Mouse (Mus musculus): ENCODE results near the gene S100z. TPM values are rescaled to one million over a fixed set of nuclear protein-coding genes. Genes with fewer than 3 reads are reported as not detected.

Gene S100z
- polyA plus RNA-seq (2015; fragmentation: Nextera tagmentation; extraction: Ambion mirVana): not detected in 2 replicates

- H3K9ac ChIP-seq: no peak within 1 kb of the TSS
- WGBS: 92% methylated on average over 21 of the region's 21 CpGs
- ATAC-seq (replicated peaks): no peak
Measured at GRCm38 (mm10) chr13:95478671-95479413, at the start of gene S100z. Gene S100z (minus strand): TSS chr13:95478721.

GRCm38 (mm10) chr13:95524674-95525491 is 46.4 kb upstream of the S100z start, which contains the start of gene F2rl1:
Gene F2rl1 (minus strand): TSS chr13:95525227.
- under 1% methylated on average over 54 of the region's 54 CpGs for WGBS
- ATAC-seq (replicated peaks): peak; percentile 64
- peak within 1 kb of the TSS; percentile 55 for H3K4me2 ChIP-seq
- peaks cover 43% of the 10 kb centered on the region for H3K27me3 ChIP-seq (replicated peaks)
- H3K9me3 ChIP-seq: no peaks in the 10 kb centered on the region
- H3K4me3 ChIP-seq: peak within 1 kb of the TSS; percentile 32
- H3K36me3 ChIP-seq (replicated peaks): no peaks in the 10 kb centered on the region
- H3K4me1 ChIP-seq: peaks cover 14% of the 10 kb centered on the region
- peak within 1 kb of the TSS; percentile 4; the same call in 1 of the 2 replicates for H3K9ac ChIP-seq
- no peak within 1 kb of the TSS for H3K27ac ChIP-seq

More at GRCm38 (mm10) chr13:95478671-95479413, at the start of gene S100z:
- Histone ChIP-seq H3K27ac (no peak within 1 kb of the TSS), H3K36me3 (replicated peaks) (no peaks in the 10 kb centered on the region), H3K9me3 (no peaks in the 10 kb centered on the region), H3K4me1 (no peaks in the 10 kb centered on the region), H3K4me2 (no peak within 1 kb of the TSS), H3K27me3 (replicated peaks) (no peaks in the 10 kb centered on the region), H3K4me3 (no peak within 1 kb of the TSS)

GRCm38 (mm10) chr13:95524424-95524673 is 45.8 kb upstream of the S100z start:
- 1% methylated on average over 13 of the region's 13 CpGs for WGBS
- H3K36me3 ChIP-seq (replicated peaks): no peaks in the 10 kb centered on the region
- H3K27me3 ChIP-seq (replicated peaks): peaks cover 43% of the 10 kb centered on the region
- peaks cover 14% of the 10 kb centered on the region for H3K4me1 ChIP-seq
- H3K9me3 ChIP-seq: no peaks in the 10 kb centered on the region
- 0 out of 2 replicates have a peak, but pooled peaks have one; percentile 17 for ATAC-seq (replicated peaks)
- H3K4me2 ChIP-seq: peak overlapping the region; percentile 55
- no peak overlapping the region for H3K27ac ChIP-seq
- H3K9ac ChIP-seq: no peak overlapping the region
- H3K4me3 ChIP-seq: peak overlapping the region; percentile 32

GRCm38 (mm10) chr13:95523659-95524423 is 45.3 kb upstream of the S100z start:
- H3K9ac ChIP-seq: no peak overlapping the region

GRCm38 (mm10) chr13:95522176-95522575 is 43.7 kb upstream of the S100z start:
- Histone ChIP-seq H3K4me1 (peaks cover 14% of the 10 kb centered on the region), H3K27ac (no peak overlapping the region), H3K27me3 (replicated peaks) (peaks cover 39% of the 10 kb centered on the region), H3K4me2 (no peak overlapping the region), H3K9me3 (no peaks in the 10 kb centered on the region), H3K36me3 (replicated peaks) (no peaks in the 10 kb centered on the region), H3K4me3 (no peak overlapping the region), H3K9ac (no peak overlapping the region)
- ATAC-seq (replicated peaks): no peak
- 94% methylated on average over 10 of the region's 10 CpGs for WGBS

More at GRCm38 (mm10) chr13:95523659-95524423, 45.3 kb upstream of the S100z start:
- peaks cover 43% of the 10 kb centered on the region for H3K27me3 ChIP-seq (replicated peaks)
- no peaks in the 10 kb centered on the region for H3K9me3 ChIP-seq
- peak overlapping the region; percentile 32 for H3K4me3 ChIP-seq
- peaks cover 14% of the 10 kb centered on the region for H3K4me1 ChIP-seq
- no peak for ATAC-seq (replicated peaks)
- no peak overlapping the region for H3K27ac ChIP-seq
- no peaks in the 10 kb centered on the region for H3K36me3 ChIP-seq (replicated peaks)
- WGBS: 4% methylated on average over 29 of the region's 29 CpGs
- H3K4me2 ChIP-seq: peak overlapping the region; percentile 55

- H3K9me3 ChIP-seq: no peaks in the 10 kb centered on the region
- peaks cover 14% of the 10 kb centered on the region for H3K4me1 ChIP-seq
- ATAC-seq (replicated peaks): no peak
- no peak overlapping the region for H3K27ac ChIP-seq
- H3K36me3 ChIP-seq (replicated peaks): no peaks in the 10 kb centered on the region
- no peak overlapping the region for H3K4me3 ChIP-seq
- WGBS: 87% methylated on average over 6 of the region's 6 CpGs
- H3K27me3 ChIP-seq (replicated peaks): peaks cover 28% of the 10 kb centered on the region
- H3K9ac ChIP-seq: no peak overlapping the region
- no peak overlapping the region for H3K4me2 ChIP-seq
Measured at GRCm38 (mm10) chr13:95521029-95521428, 42.5 kb upstream of the S100z start.

- no peaks in the 10 kb centered on the region for H3K27me3 ChIP-seq (replicated peaks)
- no peak overlapping the region for H3K4me2 ChIP-seq
- H3K27ac ChIP-seq: no peak overlapping the region
- H3K4me3 ChIP-seq: no peak overlapping the region
- H3K36me3 ChIP-seq (replicated peaks): no peaks in the 10 kb centered on the region
- 77% methylated on average over 4 of the region's 4 CpGs for WGBS
- H3K4me1 ChIP-seq: no peaks in the 10 kb centered on the region
- no peak overlapping the region for H3K9ac ChIP-seq
- ATAC-seq (replicated peaks): no peak
- no peaks in the 10 kb centered on the region for H3K9me3 ChIP-seq
Measured at GRCm38 (mm10) chr13:95514756-95515155, 36.2 kb upstream of the S100z start.

- Histone ChIP-seq H3K4me3 (no peak overlapping the region), H3K4me2 (no peak overlapping the region), H3K27me3 (replicated peaks) (no peaks in the 10 kb centered on the region), H3K27ac (no peak overlapping the region), H3K9me3 (no peaks in the 10 kb centered on the region), H3K4me1 (no peaks in the 10 kb centered on the region), H3K9ac (no peak overlapping the region), H3K36me3 (replicated peaks) (no peaks in the 10 kb centered on the region)
- ATAC-seq (replicated peaks): no peak
- WGBS: 90% methylated on average over 5 of the region's 5 CpGs
Measured at GRCm38 (mm10) chr13:95510054-95510453, 31.5 kb upstream of the S100z start.

- no peak overlapping the region for H3K27ac ChIP-seq
- H3K4me2 ChIP-seq: no peak overlapping the region
- H3K9me3 ChIP-seq: no peaks in the 10 kb centered on the region
- 80% methylated on average over 8 of the region's 8 CpGs for WGBS
- no peaks in the 10 kb centered on the region for H3K4me1 ChIP-seq
- no peak for ATAC-seq (replicated peaks)
- H3K36me3 ChIP-seq (replicated peaks): no peaks in the 10 kb centered on the region
- H3K9ac ChIP-seq: no peak overlapping the region
- H3K4me3 ChIP-seq: no peak overlapping the region
- H3K27me3 ChIP-seq (replicated peaks): no peaks in the 10 kb centered on the region
Measured at GRCm38 (mm10) chr13:95503279-95503917, 24.9 kb upstream of the S100z start.

- no peak for ATAC-seq (replicated peaks)
- Histone ChIP-seq H3K9ac (no peak overlapping the region), H3K4me1 (no peaks in the 10 kb centered on the region), H3K27ac (no peak overlapping the region), H3K4me2 (no peak overlapping the region), H3K27me3 (replicated peaks) (no peaks in the 10 kb centered on the region), H3K4me3 (no peak overlapping the region), H3K9me3 (no peaks in the 10 kb centered on the region), H3K36me3 (replicated peaks) (no peaks in the 10 kb centered on the region)
- WGBS: 96% methylated on average over 3 of the region's 3 CpGs
Measured at GRCm38 (mm10) chr13:95496601-95497000, 18.1 kb upstream of the S100z start.

GRCm38 (mm10) chr13:95494812-95495211 is 16.3 kb upstream of the S100z start:
- H3K27ac ChIP-seq: no peak overlapping the region
- WGBS: 82% methylated on average over 8 of the region's 8 CpGs
- no peak for ATAC-seq (replicated peaks)
- H3K4me1 ChIP-seq: no peaks in the 10 kb centered on the region
- H3K9ac ChIP-seq: no peak overlapping the region
- H3K4me2 ChIP-seq: no peak overlapping the region
- H3K9me3 ChIP-seq: no peaks in the 10 kb centered on the region
- H3K27me3 ChIP-seq (replicated peaks): no peaks in the 10 kb centered on the region
- H3K4me3 ChIP-seq: no peak overlapping the region
- no peaks in the 10 kb centered on the region for H3K36me3 ChIP-seq (replicated peaks)

GRCm38 (mm10) chr13:95493296-95493695 is 14.8 kb upstream of the S100z start:
- no peak for ATAC-seq (replicated peaks)
- Histone ChIP-seq H3K4me3 (no peak overlapping the region), H3K36me3 (replicated peaks) (no peaks in the 10 kb centered on the region), H3K4me1 (no peaks in the 10 kb centered on the region), H3K27ac (no peak overlapping the region), H3K9me3 (no peaks in the 10 kb centered on the region), H3K4me2 (no peak overlapping the region), H3K27me3 (replicated peaks) (no peaks in the 10 kb centered on the region), H3K9ac (no peak overlapping the region)
- 74% methylated on average over 5 of the region's 5 CpGs for WGBS

Data from midbrain, embryonic 15.5 days (tissue).